10 mouse cellular contexts compared by ENCODE assay signal in the genomic region with DNA sequence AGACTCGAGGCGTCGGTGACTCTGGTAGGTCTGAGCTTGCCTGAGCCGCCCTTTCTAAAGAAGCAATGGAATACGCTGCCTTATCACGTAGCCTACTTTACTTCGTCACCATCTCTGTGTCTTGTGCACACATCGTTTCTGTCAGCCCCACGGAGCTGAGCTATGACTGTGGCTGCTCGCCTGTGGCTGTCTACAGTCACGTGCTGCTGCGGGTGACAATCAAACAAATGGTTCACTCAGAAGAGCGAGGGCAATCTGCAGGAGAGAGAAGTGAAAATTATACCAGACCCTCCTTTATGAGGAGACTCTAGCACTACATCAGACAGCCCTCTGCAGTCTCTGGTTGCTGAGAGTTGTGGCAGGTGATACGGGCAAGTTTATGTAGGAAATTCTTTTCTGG.
DNase-seq lines count a peak whose midpoint lies in the region; ATAC-seq and TF ChIP-seq lines count a peak whose summit lies in the region.
"Had no signal": no experiment of that assay in that cellular context is flagged by ENCODE, and none has a peak within 500 bp of the region (broad histone marks: within the 10 kb centered on the region; RNA-seq: fewer than 3 reads in every experiment).

No protein-coding gene starts in this region.

- H3K4me2 ChIP-seq in hindbrain, embryonic 15.5 days: no peak overlapping the region
- no peak overlapping the region for H3K4me2 ChIP-seq in hindbrain, embryonic 11.5 days (replicated peaks; ENCODE audit: low read depth, low read length)

- no peak for DNase-seq in hindbrain, embryonic 11.5 days (ENCODE audit: low spot score)
- peak; percentile 27 for DNase-seq in testis, postnatal 10 days (ENCODE audit: low spot score)
- DNase-seq in testis, postnatal 14 days (ENCODE audit: low spot score): no peak
- peak; percentile 32 to 38 for DNase-seq in left cerebral cortex, postnatal 36 days (ENCODE audit: low spot score in 2 of 2)
- DNase-seq in urinary bladder, postnatal 14 days (ENCODE audit: low spot score): no peak
- DNase-seq in layer of hippocampus, adult 2 months (ENCODE audit: low spot score in 2 of 2): no peak
- no peak for DNase-seq in layer of hippocampus, postnatal 10 days (ENCODE audit: low spot score in 2 of 2)
- DNase-seq: adrenal gland, postnatal 36 days; midbrain, embryonic 14.5 days had no signal

- H3K27ac ChIP-seq in hindbrain, embryonic 15.5 days (replicated peaks): peak overlapping the region; percentile 49
- H3K27ac ChIP-seq in hindbrain, embryonic 11.5 days (ENCODE audit: low read depth, low read length): no peak overlapping the region
- H3K27ac ChIP-seq in layer of hippocampus, adult 2 months: no peak overlapping the region

- intact Hi-C loops in left cerebral cortex, postnatal 36 days (cut with DNase I): no loop called here

- H3K36me3 ChIP-seq in hindbrain, embryonic 15.5 days: no peaks in the 10 kb centered on the region
- no peaks in the 10 kb centered on the region for H3K36me3 ChIP-seq in hindbrain, embryonic 11.5 days (ENCODE audit: control insufficient read depth, insufficient read depth, low read length)

- peak; percentile 79 for ATAC-seq in hindbrain, embryonic 15.5 days (ENCODE audit: low FRiP score, low read depth)
- ATAC-seq in hindbrain, embryonic 11.5 days (ENCODE audit: low FRiP score): no peak

- H3K9me3 ChIP-seq in hindbrain, embryonic 15.5 days: no peaks in the 10 kb centered on the region
- H3K9me3 ChIP-seq in hindbrain, embryonic 11.5 days (ENCODE audit: control insufficient read depth, low read length): no peaks in the 10 kb centered on the region

- no peaks in the 10 kb centered on the region for H3K4me1 ChIP-seq in hindbrain, embryonic 15.5 days (replicated peaks)
- H3K4me1 ChIP-seq in hindbrain, embryonic 11.5 days (replicated peaks; ENCODE audit: control insufficient read depth, insufficient read depth, low read length): no peaks in the 10 kb centered on the region

- H3K4me3 ChIP-seq in hindbrain, embryonic 15.5 days: no peak overlapping the region
- H3K4me3 ChIP-seq in hindbrain, embryonic 11.5 days (ENCODE audit: low read depth, low read length): no peak overlapping the region
- H3K4me3 ChIP-seq in layer of hippocampus, adult 2 months: no peak overlapping the region; the same call in 1 of the 2 replicates

- no peaks in the 10 kb centered on the region for H3K27me3 ChIP-seq in hindbrain, embryonic 15.5 days
- no peaks in the 10 kb centered on the region for H3K27me3 ChIP-seq in hindbrain, embryonic 11.5 days (ENCODE audit: control insufficient read depth, insufficient read depth, low read length)

- H3K9ac ChIP-seq in hindbrain, embryonic 15.5 days: no peak overlapping the region
- no peak overlapping the region for H3K9ac ChIP-seq in hindbrain, embryonic 11.5 days (ENCODE audit: low read depth, low read length)

- TF ChIP-seq CTCF in layer of hippocampus, adult 2 months (conservative IDR thresholded peaks at IDR 0.05): no peak

- 74% methylated on average over 14 of the region's 14 CpGs for WGBS in hindbrain, embryonic 15.5 days
- WGBS in hindbrain, embryonic 11.5 days: 87% methylated on average over 14 of the region's 14 CpGs

Comparison
In these comparisons a context has a peak if more than half of its experiments do, and no peak if none do; other contexts are left out.
1. DNase-seq: peak in testis, postnatal 10 days (single experiment) and left cerebral cortex, postnatal 36 days (2 of 2); none in hindbrain, embryonic 11.5 days (single experiment), testis, postnatal 14 days (single experiment), urinary bladder, postnatal 14 days (single experiment), layer of hippocampus, adult 2 months (0 of 2) and layer of hippocampus, postnatal 10 days (0 of 2).